Mouse (Mus musculus): ENCODE results near the gene Vdac2.

Vdac2 gene

GRCm38 (mm10) chr14:21824938-21825337, at the start of gene Vdac2:
Gene Vdac2, plus strand, starts transcription at chr14:21825238.
- no peak for DNase-seq (ENCODE audit: extremely low spot score, low read depth, low spot score)

- DNase-seq (ENCODE audit: extremely low spot score, low read depth, low spot score), result no peak
Observed at GRCm38 (mm10) chr14:21776201-21776600, 48.8 kb upstream of the Vdac2 start.

DNA sequence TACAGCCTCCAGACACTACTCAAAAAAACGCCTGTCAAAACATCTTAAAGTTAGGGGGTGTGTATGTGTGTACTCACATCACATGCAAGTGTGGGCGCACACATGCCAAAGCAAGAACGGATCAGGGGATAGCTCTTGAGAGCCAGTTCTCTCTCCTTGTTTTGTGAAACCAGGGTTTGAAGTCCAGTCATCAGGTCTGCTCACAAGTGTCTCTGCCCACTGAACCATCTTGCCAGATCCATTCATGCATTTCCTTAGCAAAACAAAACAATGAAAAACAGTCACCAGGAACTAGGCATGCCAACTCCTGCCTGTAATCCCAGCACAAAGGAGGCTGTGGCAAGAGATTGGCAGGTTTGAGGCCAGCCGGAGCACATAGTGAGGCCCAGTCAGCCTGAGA, 38.5 kb upstream of the Vdac2 start:
- DNase-seq (ENCODE audit: extremely low spot score, low read depth, low spot score), result no peak

GRCm38 (mm10) chr14:21787374-21787773, 37.7 kb upstream of the Vdac2 start:
- no peak for DNase-seq (ENCODE audit: extremely low spot score, low read depth, low spot score)

- no peak for DNase-seq (ENCODE audit: extremely low spot score, low read depth, low spot score)
Observed at GRCm38 (mm10) chr14:21788121-21788520, 36.9 kb upstream of the Vdac2 start.

GRCm38 (mm10) chr14:21790585-21791251, 34.3 kb upstream of the Vdac2 start:
- no peak for DNase-seq (ENCODE audit: extremely low spot score, low read depth, low spot score)

GRCm38 (mm10) chr14:21791722-21792121, 33.3 kb upstream of the Vdac2 start:
- DNase-seq (ENCODE audit: extremely low spot score, low read depth, low spot score), result no peak

DNA sequence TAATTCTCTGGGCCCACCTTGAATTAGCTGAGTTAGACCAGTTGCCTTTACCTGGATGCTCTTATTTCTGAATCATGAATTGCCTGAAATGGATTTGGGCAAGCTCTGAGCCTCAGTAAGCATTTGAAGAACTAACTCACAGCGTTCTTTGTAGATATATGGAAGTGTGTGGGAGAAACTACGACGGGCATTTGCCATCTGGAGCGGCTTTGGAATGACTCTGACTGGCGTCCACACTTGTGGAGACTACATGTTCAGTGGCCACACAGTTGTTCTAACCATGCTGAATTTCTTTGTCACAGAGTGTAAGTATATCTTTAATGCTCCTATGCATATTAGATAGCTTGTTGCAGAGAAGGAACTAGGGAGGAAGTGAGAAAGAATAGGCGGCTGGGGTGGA, 32.8 kb upstream of the Vdac2 start:
- no peak for DNase-seq (ENCODE audit: extremely low spot score, low read depth, low spot score)

- DNase-seq (ENCODE audit: extremely low spot score, low read depth, low spot score), result no peak
Observed at GRCm38 (mm10) chr14:21800641-21801040, 24.4 kb upstream of the Vdac2 start.

- DNase-seq (ENCODE audit: extremely low spot score, low read depth, low spot score), result no peak
Observed at GRCm38 (mm10) chr14:21801624-21802023, 23.4 kb upstream of the Vdac2 start.

DNA sequence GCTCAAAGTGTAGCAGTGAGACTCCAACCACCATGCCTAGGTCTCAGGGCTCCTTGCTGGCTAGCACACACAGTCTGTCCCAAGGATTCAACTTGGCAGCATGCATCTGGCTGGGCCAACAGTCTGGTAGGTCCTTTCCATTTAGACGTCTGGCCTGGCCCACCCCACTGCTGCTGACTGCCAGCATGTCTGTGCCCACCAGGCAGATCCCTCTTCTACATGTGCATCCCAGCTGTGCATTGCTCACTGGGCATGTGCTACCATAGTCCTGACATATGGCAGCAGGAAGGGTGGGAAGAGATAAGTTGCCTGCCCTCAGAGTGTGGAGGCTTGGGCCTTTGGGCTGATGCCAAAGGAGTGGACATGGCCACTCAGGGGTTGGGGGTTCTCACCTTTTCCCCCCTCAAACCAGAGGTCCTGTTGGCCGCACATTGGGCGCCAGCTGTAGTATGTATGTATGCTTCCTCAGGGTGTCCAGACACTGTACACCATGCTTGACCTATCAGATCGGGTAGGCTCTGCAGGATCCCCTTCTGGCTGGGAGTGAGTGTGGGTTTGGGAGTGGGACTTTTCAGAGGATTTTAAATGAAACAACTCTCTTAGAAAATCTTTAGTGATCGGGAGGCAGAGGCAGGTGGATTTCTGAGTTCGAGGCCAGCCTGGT, 22.4 kb upstream of the Vdac2 start:
- DNase-seq (ENCODE audit: extremely low spot score, low read depth, low spot score), result no peak

- no peak for DNase-seq (ENCODE audit: extremely low spot score, low read depth, low spot score)
Observed at GRCm38 (mm10) chr14:21806203-21806602, 18.8 kb upstream of the Vdac2 start.

DNA sequence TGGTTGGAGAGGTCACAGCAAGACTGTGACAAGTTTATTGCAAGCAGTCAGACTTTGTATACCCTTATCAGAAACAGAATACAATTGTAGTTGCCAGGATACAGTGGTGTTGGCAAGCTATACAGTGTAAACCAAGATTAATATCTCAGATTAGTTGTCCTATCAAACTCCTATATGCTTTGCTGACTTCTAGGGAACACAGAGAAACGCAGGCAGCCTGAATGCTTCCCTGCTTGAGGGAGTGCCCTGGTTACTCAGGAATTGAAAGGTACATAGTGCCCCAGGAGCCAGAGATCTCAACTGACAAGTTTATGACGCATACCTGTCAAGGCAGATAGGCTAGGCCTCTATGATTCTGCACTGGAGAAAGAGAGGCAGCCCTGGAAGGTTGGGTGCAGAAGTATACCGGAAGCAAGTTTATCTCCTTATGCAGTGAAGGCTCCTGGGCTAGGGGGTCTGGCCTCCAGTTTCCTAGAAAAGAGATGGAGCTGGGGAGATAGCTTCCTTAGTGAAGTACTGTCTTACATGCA, 18.3 kb upstream of the Vdac2 start:
- DNase-seq (ENCODE audit: extremely low spot score, low read depth, low spot score), result no peak

DNA sequence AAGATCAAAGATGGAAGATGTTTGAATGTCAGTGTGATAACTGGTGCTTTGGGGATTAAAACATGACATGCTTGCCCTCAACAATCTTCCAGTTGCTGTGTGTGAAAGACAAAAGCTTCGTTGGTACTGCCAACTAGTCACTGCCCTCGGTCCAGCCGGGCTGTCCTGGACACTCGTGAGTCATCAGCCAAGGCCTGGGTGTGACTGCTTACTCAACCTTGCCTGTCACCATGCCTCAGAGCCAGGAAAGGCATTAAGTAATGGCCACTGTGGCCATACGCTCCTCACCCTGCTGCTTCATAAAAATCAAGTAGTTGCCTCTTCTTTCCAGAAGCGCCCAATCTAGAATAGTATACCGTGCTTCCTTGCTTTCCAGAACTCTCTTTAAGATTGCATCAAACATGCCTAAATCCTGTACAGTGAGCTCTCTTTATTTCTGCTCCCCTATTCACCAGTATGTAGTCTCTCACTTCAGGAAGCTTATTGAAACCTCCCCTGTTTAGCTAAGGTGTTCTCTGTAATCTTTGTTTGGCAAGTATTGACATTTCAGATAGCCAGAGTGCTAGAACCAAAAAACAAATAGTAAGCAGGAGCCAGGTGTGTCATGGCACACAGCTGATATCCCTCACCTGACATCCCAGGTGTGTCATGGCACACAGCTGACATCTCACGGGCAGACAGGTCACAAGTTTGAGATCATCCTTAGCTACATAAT, 16.7 kb upstream of the Vdac2 start:
- DNase-seq (ENCODE audit: extremely low spot score, low read depth, low spot score), result no peak

GRCm38 (mm10) chr14:21809418-21809817, 15.6 kb upstream of the Vdac2 start:
- no peak for DNase-seq (ENCODE audit: extremely low spot score, low read depth, low spot score)

DNA sequence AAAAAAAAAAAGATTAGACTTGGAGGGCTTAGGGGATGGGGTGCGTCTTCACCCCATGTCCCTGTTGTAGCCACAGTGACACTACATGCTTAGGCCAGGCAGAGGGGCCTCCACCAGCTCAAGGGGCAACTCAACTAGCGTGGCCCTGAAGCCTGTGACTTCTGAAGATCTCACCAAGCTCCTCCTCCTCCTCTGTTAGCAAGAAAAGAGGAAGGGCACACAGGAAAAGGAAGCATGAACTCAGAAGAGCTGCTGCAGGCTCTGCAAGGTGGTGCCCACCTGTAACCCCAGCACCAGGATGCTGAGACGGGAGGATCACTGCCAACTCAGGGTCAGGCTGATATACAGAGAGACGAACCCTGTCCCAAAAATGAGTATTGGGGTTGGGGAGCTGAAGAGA, 13.7 kb upstream of the Vdac2 start:
- no peak for DNase-seq (ENCODE audit: extremely low spot score, low read depth, low spot score)

DNA sequence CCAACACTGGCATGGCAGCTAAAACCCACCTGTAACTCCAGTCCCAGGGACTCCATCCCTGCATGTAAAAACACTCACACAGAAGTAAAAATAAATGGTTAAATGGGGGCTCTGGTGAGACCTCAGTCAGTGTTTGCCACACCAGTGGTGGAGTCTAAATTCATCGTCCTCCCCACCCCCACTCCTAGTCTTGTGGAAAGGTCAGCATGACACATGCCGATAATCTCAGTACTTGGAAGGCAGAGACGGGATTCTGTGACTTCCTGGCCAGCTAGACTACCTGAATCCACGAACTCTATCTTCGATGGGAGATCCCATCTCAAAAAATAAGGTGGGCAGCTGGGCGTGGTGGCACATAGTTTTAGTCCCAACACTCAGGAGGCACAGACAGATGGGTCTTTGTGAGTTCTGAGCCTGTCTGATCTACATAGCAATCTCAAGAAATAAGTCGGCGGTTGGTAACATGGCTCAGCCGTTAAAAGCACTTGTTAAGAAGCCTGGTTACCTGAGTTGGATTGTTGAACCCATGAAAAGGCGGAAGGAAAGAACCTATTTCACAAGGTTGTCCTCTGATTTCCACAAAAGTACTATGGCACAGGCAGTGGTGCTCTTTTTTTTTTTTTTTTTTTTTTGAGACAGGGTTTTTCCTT, 13.2 kb upstream of the Vdac2 start:
- no peak for DNase-seq (ENCODE audit: extremely low spot score, low read depth, low spot score)

DNA sequence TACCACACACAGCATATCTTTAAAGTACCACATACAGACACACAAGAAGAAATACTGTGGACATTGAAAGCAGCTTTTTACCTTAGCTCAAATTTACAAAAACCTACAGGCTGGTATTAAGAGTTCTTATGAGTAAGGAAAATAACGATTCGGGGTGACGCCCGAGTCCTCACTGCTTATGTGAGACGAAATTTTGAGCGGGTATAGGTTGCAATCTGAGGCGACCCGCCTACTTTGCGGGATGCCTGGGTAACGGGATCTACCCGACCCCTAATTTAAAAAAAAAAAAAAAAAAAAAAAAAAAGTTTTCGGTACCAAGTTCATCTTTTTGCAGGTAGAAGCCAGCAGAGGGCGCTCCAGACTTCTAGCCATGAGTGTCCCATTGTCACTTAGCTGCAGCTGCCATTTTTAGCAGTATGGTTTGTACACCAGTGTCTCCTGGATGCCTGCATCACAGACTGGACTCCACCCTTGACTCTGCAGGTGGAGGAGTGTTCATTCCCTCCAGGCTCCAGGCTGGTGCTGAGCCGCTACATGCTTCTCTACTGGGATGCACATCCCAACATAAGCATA, 12.4 kb upstream of the Vdac2 start:
- peak; percentile 20 for DNase-seq (ENCODE audit: extremely low spot score, low read depth, low spot score)

GRCm38 (mm10) chr14:21813216-21813615, 11.8 kb upstream of the Vdac2 start:
- no peak for DNase-seq (ENCODE audit: extremely low spot score, low read depth, low spot score)

DNA sequence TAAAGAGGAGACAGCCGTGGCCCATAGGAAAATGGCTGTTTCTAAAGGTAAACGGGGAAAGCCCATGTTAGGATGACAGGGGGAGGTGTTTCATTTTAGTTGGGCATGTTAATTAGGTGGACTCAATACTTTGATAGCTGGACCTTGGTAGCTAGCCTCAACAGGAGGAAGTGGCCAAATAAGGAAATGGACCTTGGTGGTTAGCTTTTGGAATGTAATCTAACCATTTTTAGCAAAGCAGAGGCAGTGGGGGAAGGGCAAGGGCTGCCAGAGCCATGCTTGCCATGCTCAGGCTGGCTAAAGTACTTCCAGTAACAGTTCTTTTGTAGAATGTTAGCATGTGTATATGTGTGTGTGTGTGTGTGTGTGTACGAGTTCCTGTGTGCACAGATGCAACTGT, 11.2 kb upstream of the Vdac2 start:
- DNase-seq (ENCODE audit: extremely low spot score, low read depth, low spot score), result no peak

GRCm38 (mm10) chr14:21814606-21815005, 10.4 kb upstream of the Vdac2 start:
- DNase-seq (ENCODE audit: extremely low spot score, low read depth, low spot score), result no peak
